Mouse (Mus musculus) kidney, adult 2 months (tissue): ENCODE data around the gene Usp48.

Experiments
- CTCF ChIP-seq: fragments of 200-500 bp; conservative IDR thresholded peaks from 2 replicates; pipeline ENCODE4 v1.5.1; 2011; ENCODE audit warnings: low read depth, mild to moderate bottlenecking, control low read depth, low read length, moderate library complexity, mixed read lengths; ENCODE audit not compliant: insufficient read depth, insufficient read length
- POLR2A ChIP-seq: fragments of 200-500 bp; IDR thresholded peaks from one replicate; pipeline ENCODE4 v1.6.1; 2011; ENCODE audit warnings: low read depth, low read length, control low read depth

DNA sequence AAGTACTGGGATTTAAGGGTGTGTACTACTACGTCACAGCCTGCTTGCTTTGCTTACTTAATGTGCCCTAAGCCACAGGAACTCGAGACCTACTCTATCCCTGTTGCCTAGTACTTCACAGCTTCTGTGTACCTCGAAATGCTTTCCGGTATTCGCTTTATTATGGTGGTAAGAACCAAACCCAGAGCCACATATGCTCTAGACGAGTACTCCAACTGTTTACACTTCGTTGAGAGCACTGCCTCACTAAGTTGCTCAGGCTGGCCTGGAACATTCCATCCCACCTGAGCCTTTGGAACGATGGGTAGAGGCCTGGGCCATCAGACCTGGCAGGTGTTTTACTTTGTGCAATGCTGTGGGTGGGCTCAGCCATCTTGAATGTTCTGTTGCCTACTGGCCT, 101.7 kb downstream of the Usp48 start:
- TF ChIP-seq CTCF (no peak), POLR2A (no peak)
